Mouse (Mus musculus) thymus, adult 2 months (tissue): ENCODE data around the gene Ahcy.

ENCODE experiments used
- CTCF ChIP-seq: fragments of 200-500 bp; IDR thresholded peaks from 2 replicates; pipeline ENCODE4 v1.5.1; 2012; ENCODE audit warnings: mild to moderate bottlenecking, control low read depth, low read length, moderate library complexity, borderline replicate concordance; ENCODE audit not compliant: control insufficient read depth, poor library complexity, insufficient read depth; ENCODE audit errors: extremely low read depth
- POLR2A ChIP-seq: fragments of 200-500 bp; IDR thresholded peaks from 2 replicates; pipeline ENCODE4 v1.6.1; 2012; ENCODE audit warnings: mild to moderate bottlenecking, low read length, control low read depth, moderate library complexity; ENCODE audit not compliant: control insufficient read depth, poor library complexity, insufficient read depth; ENCODE audit errors: extremely low read depth

GRCm38 (mm10) chr2:155044542-155044941 lies 29.8 kb downstream of the Ahcy start:
- no peak for TF ChIP-seq POLR2A
- no peak for TF ChIP-seq CTCF
